Mouse (Mus musculus) bone marrow macrophage, adult 2 months (primary cell): ENCODE measurements around the gene BC067074.

Source experiments
- CTCF ChIP-seq: IDR thresholded peaks from 2 replicates; pipeline ENCODE4 v1.5.1; 2012; ENCODE audit warnings: low read depth, mild to moderate bottlenecking, low read length, moderate library complexity
- POLR2A ChIP-seq: IDR thresholded peaks from 2 replicates; pipeline ENCODE4 v1.6.1; 2012; ENCODE audit warnings: mild to moderate bottlenecking, low read depth, low read length, borderline replicate concordance

- TF ChIP-seq CTCF (no peak), POLR2A (no peak)
Observed at GRCm38 (mm10) chr13:113417757-113418483, 125.0 kb downstream of the BC067074 start.
